Mouse (Mus musculus): ENCODE measurements at regions not wholly inside any gene's neighbourhood (a gene's known extent, or its start where the extent isn't known, plus 50 kb on each side); places are given as distances from the start of the nearest gene placed in this dataset.

DNA sequence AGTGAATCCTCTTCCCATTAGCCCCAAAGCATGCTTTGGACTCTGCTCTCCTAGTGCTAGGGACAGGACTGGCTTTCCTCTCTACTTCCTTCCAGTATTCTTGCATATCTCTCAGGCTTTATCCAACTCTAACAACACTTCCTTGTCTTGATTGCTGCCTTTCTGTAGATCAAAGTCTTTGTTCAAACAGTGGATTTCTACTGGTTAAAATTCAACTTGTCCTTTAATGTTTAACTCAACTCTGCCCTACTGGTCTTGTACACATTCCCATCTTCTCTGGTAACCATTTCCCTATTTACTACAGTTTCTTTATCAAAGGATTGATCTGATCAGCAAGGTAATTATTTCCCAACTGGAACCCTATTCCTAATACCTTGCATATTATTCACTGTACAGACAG, 1094.6 kb downstream of the Car8 start:
- no peak overlapping the region for H3K27ac ChIP-seq
- intact Hi-C loops (cut with DNase I) = no loop called here
- TF ChIP-seq CTCF (IDR thresholded peaks at IDR 0.05) = no peak
- DNase-seq = no peak
- H3K4me3 ChIP-seq = no peak overlapping the region

DNA sequence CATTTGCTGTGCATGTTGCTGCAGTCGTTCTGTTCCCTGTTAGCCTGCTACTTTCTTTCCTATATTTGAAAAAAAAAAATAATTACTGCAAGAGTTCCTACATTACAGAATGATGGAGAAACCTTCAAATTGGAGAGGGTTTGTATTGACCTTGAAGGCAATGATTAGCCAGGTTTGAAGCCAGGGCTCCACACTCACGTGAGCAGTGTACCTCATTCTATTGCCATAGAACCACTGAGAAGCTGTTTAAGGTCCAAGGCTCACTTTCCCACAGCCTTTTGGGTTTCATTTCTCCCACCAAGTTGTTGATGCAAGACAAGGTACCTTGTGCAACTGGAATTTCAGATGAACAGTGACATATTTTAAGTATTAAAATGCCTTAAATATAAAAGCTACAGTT, 1095.2 kb downstream of the Car8 start:
- Histone ChIP-seq H3K27ac (no peak overlapping the region), H3K4me3 (no peak overlapping the region)
- no peak for DNase-seq
- intact Hi-C loops (cut with DNase I) = no loop called here
- TF ChIP-seq CTCF (IDR thresholded peaks at IDR 0.05) = no peak

DNA sequence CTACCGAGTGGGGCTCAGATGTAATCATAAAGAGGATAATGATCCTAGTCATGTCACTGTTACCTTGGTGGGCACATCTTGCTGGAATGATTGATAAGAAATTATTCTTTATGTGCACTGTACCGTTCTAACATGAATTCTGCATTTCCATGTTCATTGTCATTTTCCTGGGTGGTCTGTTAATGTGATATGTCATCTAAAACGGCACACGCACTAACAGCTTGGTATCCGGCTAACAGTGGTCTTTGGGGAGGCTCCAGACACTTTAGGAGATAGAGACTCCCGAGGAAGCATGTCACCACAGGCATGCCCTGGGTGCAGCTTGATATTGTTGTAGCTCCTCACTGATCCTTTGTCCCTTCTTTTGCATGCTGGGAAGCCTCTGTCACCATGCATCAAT, 1096.1 kb downstream of the Car8 start:
- H3K27ac ChIP-seq = no peak overlapping the region
- no peak for TF ChIP-seq CTCF (IDR thresholded peaks at IDR 0.05)
- no peak overlapping the region for H3K4me3 ChIP-seq
- intact Hi-C loops (cut with DNase I) = no loop called here
- DNase-seq = no peak

DNA sequence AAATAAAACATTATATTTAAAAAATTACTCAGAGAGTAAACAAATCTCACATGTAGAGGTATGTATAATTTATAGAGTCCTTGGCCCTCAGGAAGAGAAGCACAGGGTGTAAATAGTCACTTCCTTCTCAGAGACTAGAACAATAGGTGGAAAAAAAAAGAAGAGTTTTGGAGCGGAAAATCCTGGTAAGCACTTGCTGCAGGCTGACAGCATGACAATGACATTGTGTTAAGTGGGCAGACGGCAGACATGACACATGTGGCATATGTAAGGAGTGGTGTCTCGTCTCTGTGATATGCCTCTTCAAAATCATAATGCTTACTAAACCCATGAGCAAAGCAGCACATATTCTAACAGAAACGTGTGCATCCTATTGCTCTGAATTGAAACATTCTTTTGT, 1126.7 kb downstream of the Car8 start:
- DNase-seq = no peak
- Histone ChIP-seq H3K4me3 (no peak overlapping the region), H3K27ac (no peak overlapping the region)
- no peak for TF ChIP-seq CTCF (IDR thresholded peaks at IDR 0.05)
- intact Hi-C loops (cut with DNase I) = no loop called here

DNA sequence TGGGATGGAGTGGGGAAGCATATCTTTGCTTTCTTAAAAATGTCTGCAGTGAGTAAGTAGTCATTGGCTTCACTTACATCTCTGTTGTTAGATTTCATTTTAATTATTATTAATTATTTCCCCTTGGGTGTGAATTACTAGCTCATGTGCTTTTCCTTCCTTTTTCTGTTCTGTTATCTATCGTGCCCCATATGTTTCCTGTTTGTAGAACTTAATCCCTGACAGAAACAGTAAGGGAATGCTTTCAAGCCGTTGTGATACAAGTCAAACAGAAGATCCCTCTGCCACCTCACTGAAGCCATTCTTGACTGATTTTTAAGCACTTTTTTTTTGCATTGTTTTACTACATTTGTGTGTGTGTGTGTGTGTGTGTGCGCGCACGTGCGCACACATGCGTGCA, 1145.9 kb downstream of the Car8 start:
- Histone ChIP-seq H3K4me3 (no peak overlapping the region), H3K27ac (no peak overlapping the region)
- intact Hi-C loops (cut with DNase I) = no loop called here
- no peak for TF ChIP-seq CTCF (IDR thresholded peaks at IDR 0.05)
- DNase-seq = no peak

DNA sequence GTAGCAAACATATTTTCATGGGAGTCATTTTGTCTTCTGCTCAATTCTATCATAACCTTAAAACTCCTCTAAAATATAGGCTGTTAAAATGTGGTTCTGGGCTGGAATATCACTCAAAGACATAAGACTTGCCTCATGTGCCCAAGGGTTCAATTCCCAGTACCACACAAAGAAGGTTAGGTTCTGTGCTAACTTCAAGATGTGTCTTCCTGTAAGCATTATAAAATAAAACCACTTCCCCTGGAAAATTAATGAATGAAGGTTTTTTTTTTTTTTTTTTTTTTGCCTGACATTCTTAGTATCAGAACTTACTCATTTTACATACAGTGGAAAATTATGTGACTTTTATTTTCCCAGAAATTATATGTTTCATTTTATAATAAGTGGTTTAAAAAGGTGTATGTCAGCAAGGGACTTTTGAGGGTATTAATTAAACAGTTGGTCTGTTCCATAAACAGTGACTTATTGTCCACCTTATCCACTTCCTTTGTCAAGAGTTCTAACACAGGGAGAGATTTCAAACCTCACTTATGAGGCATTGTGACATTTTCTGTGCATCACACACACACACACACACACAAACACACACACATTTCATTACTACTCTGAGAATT, 1147.5 kb downstream of the Car8 start:
- intact Hi-C loops (cut with DNase I) = no loop called here
- TF ChIP-seq CTCF (IDR thresholded peaks at IDR 0.05) = no peak
- no peak overlapping the region for H3K4me3 ChIP-seq
- no peak overlapping the region for H3K27ac ChIP-seq
- DNase-seq = no peak

All from gastrocnemius, adult 2 months (tissue).